Mouse (Mus musculus): ENCODE measurements around the gene Arhgef25.
A peak's percentile ranks its signal among the peaks of the same experiment; 100 is the strongest.
"Not testable (repeated sequence)": the region's sequence is repeated elsewhere in the genome, so short reads cannot be mapped to it uniquely, and the experiment has no call there.

Gene Arhgef25

DNA sequence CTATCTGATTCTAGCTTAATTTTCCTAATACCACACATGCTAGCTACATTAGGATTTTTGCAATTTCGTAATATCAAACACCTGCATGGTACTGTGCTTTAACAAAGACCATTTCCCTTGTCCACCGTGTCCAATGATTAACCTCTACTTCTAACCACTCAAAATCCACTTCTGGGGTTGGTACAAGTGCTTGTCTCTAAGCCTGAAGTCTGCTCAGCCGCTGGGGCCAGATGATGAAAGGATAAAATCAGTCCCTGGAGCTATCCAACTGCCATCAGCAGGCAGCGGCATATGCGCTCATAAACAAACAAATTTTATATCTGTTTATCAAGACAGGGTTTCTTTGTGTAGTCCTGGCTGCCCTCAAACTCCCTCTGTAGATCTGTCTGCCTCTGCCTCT lies 14.7 kb upstream of the Arhgef25 start:
- DNase-seq (ENCODE audit: low read depth, low spot score) = no peak

- no peak for DNase-seq (ENCODE audit: low read depth, low spot score)
Observed at GRCm38 (mm10) chr10:127203106-127203505, 13.2 kb upstream of the Arhgef25 start.

GRCm38 (mm10) chr10:127200279-127200678 lies 10.4 kb upstream of the Arhgef25 start:
- DNase-seq (ENCODE audit: low read depth, low spot score) = no peak

DNA sequence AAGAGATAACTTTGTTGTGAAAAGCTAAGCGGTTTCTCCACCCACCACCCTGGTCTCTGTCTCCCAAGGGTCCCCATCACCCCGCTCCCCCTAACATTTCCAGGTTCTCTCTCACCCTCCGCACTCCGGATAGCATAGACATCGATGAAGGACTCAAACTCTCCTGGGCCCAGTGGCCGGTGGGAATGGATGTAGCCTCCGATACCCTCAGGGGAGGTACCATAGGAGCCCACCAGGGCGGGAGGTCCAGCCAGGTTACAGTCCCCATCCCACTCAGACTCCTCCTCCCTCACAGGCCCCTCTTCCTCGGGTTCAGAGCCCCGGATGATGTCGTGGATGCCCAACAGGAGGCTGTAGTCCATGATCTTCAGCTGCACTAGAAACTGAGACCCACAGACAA lies 9.6 kb upstream of the Arhgef25 start:
- no peak for DNase-seq (ENCODE audit: low read depth, low spot score)

GRCm38 (mm10) chr10:127199068-127199467 lies 9.2 kb upstream of the Arhgef25 start:
- no peak for DNase-seq (ENCODE audit: low read depth, low spot score)

GRCm38 (mm10) chr10:127198492-127198891 lies 8.6 kb upstream of the Arhgef25 start:
- no peak for DNase-seq (ENCODE audit: low read depth, low spot score)

DNA sequence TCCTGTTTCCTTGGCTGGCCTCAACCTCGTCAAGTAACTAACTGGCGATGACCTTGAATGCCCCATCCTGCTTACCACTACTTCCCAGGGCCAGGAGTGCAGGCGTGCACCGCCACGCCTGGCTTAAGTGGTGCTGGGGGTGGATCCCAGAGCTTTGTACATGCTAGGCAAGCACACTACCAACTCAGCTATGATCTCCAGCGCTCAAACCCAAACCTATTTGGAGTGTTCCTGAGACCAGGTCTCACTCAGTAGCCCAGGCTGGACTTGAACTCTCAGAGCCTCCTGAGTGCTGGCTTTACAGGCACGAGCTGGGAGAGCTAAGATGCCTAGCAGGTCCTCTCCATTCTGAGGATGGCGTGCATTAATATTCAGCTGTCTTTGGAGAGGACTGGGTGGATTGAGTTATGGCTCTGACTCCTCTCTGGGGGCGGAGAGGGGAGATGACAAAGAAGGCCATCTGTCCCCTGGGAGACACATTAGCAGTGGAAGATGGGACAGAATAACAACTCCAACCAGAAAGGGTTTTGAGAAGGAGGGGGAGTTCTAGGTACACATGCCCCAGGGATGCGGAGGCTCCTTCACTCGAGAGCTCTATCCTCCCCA lies 7.7 kb upstream of the Arhgef25 start:
- DNase-seq (ENCODE audit: low read depth, low spot score) = no peak

GRCm38 (mm10) chr10:127197104-127197503 lies 7.2 kb upstream of the Arhgef25 start:
- no peak for DNase-seq (ENCODE audit: low read depth, low spot score)

GRCm38 (mm10) chr10:127196392-127196791 lies 6.5 kb upstream of the Arhgef25 start:
- no peak for DNase-seq (ENCODE audit: low read depth, low spot score)

- DNase-seq (ENCODE audit: low read depth, low spot score) = peak; percentile 56
Observed at GRCm38 (mm10) chr10:127195328-127196129, 5.6 kb upstream of the Arhgef25 start, which contains the start of gene Dtx3. TSS of gene Dtx3 (minus strand) at chr10:127195728.

DNA sequence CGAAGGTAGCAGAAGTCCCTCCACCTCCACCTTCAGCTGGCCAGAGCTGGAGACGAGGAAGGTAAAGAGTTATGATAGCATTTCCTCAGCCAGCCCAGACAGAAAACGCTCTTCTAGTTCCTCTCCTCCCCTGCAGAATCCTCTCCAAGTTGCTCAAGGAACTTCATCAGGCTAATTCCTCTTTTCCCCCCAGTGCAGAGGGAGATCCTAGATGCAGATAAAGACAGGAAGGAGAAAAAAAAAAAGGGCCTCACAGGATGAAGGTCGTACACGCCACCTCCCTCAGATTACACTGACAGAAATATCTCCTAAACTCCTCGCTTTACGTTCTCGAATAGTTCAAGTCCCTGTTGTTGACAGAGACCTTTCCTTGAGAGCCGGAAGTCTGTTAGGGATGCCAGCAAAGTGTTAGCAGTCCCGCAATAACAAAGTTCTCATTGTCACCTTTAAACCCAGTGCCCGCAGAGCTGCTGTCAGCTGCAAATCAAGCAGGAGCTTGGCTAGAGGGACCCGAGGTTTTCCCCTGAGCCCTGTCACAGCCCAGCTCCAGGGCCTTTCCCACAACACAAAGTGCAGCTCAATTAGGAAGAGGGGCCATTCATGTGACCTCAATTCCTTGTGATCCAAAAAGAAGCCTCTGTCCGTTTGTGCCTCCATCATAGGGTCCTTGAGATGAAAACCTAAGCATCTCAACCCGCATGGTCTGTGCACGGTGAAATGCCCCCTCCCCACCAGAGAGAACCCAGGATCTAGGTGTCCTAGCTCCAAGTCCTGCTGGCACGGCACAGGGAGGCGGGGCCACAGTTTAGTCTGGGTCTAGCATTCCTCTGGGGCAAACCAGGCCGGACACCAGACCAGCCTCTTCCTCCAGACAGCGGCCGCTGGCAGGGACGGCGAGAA lies 4.8 kb upstream of the Arhgef25 start:
- no peak for DNase-seq (ENCODE audit: low read depth, low spot score)

GRCm38 (mm10) chr10:127193011-127193410 lies 3.1 kb upstream of the Arhgef25 start:
- no peak for DNase-seq (ENCODE audit: low read depth, low spot score)

GRCm38 (mm10) chr10:127192057-127192328 lies 2.1 kb upstream of the Arhgef25 start:
- not testable (repeated sequence) for DNase-seq (ENCODE audit: low read depth, low spot score)

GRCm38 (mm10) chr10:127191191-127192056 lies 1.5 kb upstream of the Arhgef25 start:
- DNase-seq (ENCODE audit: low read depth, low spot score) = no peak

DNA sequence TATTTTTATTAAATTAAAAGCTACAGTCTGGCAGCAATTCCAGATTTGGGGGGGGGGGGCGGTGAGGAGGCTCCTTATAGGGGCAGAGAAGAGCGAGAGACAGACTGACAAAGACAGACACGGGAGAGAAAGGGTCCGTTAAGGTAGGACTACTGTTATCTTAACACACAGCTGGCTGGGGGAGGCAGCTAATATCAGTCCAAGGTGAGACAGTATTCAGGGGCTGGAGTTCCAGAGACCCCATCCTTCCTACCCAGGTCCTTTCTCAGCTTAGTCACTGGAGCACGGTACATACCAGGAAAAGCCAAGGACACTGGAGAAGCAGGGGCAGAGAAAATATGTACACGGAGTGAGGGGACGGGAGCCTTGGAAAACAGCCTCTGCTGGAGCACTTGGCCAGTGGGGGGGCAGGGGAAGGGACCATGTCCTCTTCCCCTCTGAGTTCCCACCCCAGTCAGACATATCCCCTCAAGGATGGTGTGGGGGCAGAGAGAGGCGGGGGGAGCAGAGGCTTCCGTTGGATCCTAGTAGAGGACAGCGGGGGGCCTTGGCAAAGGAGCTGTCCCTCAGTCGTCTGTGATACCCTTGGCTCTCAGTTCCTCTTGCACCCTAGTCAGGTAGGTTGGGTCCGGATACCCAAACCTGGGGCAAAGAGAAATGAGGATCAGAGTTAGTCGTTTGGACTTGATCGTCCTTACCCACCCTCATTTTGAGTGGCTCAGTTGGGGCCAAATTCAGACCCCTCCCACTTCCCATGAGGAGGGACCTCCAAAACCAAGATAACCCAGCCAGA lies 711 bp upstream of the Arhgef25 start:
- DNase-seq (ENCODE audit: low read depth, low spot score) = no peak

GRCm38 (mm10) chr10:127189116-127189650 lies 700 bp downstream of the Arhgef25 start:
- DNase-seq (ENCODE audit: low read depth, low spot score) = no peak

DNA sequence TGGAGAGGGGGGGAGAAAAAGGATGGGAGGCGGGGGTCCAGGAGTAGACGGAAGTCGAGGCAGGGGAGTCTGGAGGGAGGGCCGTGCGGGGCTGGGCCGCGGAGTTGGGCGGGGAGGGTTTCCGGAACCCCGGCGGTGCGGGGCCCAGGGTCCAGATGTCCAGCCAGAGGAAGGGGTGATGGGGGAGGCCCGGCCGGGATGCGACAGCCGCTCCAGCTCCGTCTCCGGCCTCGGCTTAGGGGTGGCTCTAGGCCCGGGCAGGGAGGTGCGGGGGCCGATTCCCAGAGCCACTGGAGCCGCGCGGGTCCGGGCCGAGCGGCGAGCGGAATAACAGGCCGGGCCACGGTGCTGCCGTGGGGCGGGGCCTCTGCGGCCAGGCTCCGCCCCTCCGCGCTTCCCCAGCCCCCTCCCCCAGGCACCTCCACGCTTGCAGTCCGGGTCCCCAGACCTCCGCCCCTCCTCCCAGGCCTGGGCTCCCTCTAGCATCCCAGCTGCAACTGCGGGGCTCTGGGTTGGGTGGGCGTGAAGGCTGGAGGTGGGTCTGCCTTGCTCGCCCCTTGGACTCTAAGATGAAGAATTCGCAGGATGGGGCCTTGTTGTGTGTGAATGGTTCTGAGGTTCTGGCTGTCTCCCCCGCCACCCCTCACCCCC lies 1.3 kb downstream of the Arhgef25 start:
- DNase-seq (ENCODE audit: low read depth, low spot score) = peak; percentile 89

DNA sequence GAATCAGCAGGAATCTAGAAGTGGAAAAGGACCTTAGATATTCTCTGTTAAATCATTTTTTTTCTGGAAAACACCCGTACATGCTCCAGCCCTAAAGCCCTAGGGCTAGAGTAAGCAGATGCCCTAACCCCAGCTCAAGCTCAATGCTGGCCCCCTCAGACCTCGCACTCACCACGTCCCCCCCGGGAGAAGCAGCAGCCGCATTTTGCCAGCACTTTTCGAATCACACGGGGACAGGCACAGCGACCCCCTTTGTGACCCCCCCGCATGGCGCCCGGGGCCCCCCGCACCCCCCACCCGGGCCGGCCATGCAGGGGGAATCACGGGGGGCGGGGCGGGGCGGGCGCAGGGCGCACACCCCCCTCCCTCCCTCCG lies 1.8 kb downstream of the Arhgef25 start:
- DNase-seq (ENCODE audit: low read depth, low spot score) = no peak

GRCm38 (mm10) chr10:127187371-127188078 lies 2.4 kb downstream of the Arhgef25 start:
- no peak for DNase-seq (ENCODE audit: low read depth, low spot score)

Measured in R1 (cell line).